Mouse (Mus musculus): ENCODE measurements around the gene Naxe.
A peak's percentile ranks its signal among the peaks of the same experiment; 100 is the strongest.

Naxe gene

DNA sequence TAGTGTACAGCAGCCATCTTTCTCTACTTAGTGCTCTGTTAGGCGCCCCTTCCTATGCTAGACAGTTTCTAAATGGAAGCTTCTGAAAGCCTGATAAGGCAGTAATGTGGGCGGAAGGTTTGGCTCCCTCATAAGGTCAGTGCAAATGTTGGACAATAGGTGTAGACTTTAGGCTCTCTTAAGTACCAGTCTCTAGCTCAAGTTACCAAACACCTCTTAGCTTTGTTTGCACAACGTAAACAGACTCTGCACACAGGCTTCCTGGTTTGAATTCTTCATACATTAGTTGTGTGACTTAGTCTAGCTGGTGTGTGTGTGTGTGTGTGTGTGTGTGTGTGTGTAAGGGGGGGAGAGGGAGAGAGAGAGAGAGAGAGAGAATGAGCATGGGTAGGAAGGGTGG is 8.8 kb downstream of the Naxe start:
- no peak for DNase-seq

DNA sequence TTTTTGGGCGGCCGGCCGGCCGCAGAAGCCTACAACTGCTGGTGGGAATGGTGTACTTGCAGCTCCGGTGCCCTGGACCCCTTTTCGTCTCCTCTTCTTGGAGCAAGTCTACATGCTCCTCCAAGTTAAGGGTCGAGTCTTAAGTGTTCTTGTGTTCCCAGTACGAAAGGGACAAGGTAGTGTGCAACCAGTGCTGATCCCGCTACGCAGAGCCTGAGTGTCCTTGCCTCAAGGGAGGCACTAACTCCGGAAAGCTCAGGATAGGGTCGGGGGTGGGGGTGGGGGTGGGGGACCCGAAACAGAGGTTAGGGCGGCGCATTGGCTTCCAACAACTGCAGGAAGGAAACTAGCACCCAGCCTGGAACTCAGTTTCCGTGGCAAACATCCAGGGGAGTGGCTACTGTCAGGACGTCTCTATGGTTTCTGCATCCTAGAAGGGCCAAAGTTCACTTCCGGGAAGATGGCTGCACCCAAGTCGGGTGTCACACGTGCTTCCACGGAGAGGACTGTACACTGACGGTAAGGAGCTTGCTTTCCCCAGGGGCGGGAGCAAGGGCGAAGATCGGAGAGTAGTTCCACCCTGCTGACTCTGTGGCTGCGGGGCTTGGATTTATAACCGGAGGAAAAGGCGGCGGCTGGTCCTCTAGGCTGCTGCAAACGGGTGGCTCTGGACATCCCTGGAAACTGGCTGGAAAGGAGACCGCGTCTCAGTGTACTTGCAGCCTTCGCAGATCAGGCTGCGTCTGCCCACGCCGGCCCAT is 15.5 kb downstream of the Naxe start, which contains the start of gene Gpatch4:
Gpatch4 (plus strand) TSS at position 448 of the 761 bp plus-strand sequence.
- DNase-seq = peak; percentile 85 to 91

DNA sequence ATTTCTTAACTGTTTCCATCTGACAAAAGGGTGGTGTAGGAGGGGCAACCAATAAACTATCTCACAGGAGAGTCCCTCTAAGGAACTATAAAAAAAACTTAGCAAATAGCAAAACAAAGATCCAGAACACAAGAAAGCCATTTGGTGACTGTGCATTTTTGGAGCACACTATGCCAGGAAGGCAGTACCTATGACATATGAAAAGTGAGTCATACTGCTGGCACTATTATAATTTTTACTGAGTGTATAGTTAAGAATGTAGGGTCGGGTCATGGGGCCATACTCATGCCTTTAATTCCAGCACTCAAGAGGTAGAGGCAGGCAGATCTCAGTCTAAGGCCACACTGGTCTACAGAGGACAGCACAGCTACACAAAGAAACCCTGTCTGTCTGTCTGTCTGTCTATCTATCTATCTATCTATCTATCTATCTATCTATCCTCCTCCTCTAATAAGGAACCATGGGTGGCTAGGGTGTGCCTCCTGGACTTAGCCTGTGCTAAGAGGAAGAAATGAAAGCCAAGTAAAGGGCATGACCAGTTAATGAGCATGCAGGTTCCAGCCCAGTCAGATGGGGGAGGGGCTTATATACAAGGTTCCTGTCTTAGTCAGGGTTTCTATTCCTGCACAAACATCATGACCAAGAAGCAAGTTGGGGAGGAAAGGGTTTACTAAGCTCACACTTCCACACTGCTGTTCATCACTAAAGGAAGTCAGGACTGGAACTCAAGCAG is 22.6 kb downstream of the Naxe start:
- no peak for DNase-seq

DNA sequence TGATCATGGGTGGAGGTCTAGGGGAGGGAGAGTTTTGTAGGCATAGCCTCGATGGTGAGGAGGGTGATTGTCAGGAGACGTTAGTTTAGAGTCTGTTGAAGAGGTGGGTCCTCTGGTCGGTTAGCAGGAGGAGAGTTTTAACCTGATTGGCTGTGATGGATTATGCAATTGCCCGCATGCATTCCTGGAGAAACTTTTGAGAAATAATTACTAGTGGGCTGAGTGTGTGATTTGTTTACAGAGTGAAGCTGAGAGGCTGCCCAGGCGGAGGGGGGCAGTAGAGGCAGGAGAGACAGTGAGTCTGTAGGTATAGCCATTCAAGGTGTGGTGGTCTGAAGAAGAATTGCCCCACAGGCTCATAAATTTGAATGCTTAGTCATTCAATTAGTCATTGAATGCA is 24.8 kb downstream of the Naxe start:
- no peak for DNase-seq

DNA sequence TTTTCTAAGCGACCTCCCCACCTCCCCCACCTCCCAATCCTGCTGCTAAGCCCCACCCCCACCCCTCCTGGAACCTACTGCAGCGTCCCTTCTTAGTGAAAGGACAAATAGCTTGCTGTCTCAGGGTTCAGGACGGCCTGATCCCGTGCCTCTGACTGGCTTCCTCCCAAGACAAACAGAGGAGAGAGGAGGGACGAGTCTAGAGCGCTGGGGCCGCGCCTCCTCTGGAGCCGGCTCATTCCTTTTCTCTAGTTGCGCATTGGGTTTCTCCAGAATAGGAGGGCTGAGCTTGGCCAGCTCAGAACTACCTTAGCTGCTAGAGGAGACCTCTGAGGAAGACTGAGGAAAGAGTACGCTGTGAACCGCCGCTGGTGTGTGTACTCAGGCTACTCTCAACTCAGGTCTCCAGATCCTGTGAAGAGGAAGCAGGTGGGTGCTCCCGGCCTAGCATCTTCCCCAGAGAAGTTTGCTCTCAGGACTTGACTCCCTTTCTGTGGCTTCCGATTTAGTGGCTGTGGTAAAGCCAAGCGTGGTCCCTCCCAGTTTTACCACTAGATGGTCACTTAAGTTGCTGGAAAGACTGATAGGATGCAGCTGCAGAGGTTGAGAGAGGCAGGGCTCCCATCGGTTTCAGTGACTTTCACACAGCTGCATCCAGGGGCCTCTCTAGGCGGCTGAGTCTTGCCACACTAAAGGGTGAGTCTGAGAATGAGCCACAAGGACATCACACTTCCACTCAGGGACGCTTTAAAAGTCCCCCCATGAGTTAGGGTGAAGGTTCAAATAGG is 27.5 kb downstream of the Naxe start:
- DNase-seq = peak; percentile 61 to 69

DNA sequence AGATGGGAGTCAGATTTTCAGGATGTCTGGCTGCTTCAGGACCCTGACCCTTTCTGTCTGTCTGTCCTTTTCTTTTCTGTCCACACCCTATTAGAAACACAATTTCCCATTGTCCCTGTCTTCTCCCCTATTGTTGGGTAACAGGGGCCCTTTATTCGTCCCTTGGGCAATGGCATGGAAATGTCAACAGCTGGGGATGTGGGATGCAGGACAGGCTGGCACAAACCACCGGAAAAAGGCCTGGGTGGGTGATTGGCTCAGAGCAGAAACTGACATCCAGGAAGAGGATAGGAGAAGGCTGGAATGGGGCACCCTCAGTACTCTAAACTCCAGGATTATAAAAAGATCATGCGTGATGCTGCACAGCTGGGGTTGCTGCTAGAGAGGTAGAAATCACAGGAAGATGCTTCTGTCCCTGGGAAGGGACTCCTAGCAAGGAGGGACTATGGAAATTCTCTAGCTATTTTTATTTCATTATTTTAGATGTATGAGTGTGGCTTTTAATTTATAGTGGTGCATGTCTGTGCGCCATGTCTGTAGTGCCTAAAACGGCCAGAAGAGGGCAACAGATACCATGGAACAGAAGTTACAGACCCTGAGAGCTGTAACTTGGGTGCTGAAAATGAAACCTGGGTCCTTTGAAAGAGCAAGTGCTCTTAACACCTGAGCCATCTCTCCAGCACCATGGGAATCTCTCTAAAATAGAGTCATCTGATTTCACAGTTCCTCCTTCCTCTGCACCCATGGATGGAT is 30.7 kb downstream of the Naxe start, which contains the start of gene Hapln2:
Hapln2 (minus strand) TSS at position 150 of the 753 bp plus-strand sequence.
- DNase-seq = peak; percentile 24 to 26

DNA sequence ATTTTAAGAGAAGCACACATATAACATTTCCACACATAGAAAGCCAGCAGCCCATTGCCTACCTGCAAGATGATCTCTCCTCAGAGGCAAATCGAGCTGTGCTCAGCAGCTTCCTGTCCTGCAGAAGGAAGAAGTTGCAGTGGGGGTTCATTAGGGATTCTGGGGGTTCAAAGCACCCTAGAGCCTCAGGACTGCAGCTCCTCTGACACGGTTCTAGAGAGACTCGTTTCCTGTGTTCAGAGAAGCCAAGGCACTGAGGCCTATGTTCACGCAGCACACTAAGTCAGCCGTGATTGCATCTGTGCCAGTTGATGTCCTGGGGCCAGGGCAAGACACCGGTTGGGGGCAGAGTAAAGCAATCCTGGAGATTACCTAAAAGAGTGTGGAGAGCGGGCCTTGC is 31.5 kb downstream of the Naxe start:
- DNase-seq = no peak

DNA sequence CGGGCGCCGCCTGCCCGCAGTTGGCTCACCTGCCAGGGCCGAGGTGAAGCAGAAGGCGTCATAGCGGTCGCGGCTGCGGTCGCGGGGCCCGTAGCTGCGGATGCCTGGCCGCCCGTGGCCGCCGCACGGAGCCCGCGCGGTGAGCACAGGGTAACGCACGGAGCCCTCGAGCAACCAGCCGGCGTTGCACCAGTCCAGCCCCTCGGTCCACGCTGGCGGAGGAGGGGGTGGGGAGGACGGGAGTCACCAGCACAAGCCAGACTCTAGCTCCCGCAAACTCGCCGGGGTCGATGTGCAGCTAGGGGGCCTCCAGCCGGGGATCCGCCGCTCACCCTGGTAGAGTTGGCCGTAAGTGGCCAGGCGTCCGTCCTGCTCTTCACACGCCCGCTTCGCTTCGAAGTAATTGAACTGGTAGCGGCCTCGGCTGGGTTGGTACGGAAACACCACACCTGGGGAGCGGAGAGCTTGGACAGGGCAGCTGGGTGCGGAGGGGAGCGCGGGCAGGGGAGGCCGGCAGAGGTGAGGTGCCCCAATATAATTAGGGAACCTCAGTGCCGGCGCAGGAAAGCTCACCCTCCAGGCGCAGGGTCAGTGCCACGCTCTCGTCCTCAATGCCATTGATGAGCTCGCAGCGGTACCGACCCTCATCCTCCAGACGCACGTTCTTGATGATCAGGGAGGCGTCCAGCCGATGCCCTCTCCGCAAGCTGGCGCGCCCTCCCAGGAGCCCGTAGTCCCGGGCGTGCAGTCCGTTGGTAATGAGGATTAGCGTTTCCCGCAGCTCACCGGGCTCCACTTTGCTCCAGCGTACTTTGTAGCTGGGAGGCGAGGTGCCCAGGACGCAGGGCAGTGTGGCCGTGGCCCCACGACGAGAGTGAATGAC is 34.9 kb downstream of the Naxe start:
- peak in 1 of 2 experiments; percentile 46 for DNase-seq

DNA sequence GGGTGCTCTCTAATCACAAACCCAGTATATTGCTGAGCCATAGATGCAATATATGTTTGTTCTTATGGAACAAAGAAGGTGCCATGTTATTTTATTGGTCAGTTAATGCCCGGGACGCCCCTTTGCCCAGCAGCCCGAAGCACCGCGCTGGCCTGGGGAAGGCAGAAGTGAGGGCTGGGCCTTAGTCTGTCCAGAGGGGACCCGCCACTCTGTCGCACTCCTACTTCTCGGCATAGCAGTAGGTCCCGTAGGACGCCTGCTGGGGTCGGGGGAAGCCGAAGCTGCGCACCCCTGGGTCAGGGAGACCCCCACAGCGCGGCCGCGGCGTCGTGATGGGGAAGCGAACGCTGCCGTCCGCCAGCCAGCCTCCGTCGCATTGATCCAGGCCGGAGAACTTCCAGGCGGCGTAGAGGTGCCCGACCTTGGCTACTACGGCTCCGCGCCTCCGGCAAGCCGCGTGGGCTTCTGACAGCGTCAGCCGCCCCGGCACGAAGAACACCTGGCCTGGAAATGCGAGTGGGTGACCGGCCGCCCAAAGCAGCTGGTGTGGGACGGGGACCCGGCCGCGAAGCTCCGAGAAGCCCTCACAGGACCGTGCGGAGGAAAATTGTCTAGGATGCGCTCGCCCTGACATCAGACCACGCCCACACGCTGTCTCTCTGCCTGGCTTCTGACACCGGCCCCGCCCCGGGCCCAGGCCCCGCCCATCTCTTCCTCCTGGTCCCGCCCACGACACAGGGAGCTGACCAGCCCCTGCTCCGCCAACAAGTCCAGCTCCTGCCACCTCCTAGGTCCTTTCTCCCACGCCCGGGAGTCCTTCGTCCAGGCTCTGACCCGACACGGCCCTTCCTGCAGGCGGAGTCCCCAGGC is 35.7 kb downstream of the Naxe start:
- DNase-seq = peak; percentile 94 to 96

DNA sequence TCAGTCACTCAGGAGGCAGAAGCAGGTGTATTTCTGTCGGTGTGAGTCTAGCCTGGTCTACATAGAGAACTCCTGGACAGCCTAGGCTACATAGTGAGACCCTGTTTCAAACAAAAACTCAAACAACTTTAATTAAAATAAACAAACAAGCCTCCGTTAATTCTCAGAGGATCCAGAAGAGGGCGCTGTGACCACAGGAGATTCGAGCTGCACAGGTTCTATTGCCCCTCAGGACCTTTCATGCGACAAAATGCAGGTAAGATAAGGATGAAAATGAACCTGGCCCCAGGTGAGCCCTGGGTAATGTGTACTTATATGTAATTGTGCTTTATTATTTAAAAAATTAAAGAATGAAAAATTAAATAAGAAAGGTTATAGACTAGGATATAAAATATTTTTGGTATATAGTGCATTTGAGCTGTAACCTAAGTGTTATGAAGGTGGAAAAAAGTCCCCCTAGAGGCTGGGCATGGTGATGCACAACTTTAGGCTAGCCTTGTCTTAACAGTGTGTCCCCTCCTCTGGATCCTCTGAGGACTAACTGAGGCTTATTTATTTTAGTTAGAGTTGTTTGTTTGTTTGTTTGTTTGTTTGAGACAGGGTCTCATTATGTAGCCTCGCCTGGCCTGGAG is 47.5 kb downstream of the Naxe start:
- peak; percentile 46 to 50 for DNase-seq

Measured in kidney, postnatal 4 days (tissue).